Mouse (Mus musculus) ovary, adult 18-20 months (tissue): ENCODE results near the gene Fgg.

Experiments
- DNase-seq: peaks from one replicate; pipeline ENCODE4 v3.0.0; 2022; ENCODE audit warnings: low spot score, mixed read lengths

Gene Fgg

DNA sequence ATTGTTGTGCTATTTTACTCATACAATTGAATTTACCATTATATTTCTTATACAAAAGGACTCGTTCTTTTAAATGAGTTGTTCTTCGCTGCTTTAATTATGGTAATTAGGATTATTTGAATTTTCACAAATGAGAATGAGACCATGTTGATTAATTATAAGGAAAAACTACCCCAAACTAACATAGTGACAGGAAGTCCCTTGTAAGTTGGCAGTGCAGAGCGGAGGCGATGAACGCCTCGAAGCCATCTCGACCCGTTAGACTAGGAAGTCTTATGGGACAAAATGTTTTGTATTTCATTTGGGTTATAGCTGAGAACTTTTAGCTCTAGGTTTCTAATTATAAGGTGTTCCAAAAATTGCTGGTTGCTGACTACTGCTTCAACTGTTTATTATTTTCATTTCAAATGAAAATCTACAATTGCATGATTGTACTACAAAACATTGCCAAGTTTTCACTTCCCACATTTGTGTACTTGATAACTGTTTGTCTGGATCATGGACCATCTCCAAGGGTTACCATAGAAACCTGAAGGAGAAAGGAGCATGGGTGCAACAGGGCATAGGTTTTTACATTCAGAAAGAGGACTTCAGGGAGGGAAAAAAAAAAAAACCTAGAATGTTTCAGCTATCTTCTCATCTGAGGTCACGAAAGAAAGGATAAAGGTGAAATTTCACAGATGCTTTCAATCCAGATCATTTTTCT, 20.2 kb downstream of the Fgg start:
- no peak for DNase-seq

DNA sequence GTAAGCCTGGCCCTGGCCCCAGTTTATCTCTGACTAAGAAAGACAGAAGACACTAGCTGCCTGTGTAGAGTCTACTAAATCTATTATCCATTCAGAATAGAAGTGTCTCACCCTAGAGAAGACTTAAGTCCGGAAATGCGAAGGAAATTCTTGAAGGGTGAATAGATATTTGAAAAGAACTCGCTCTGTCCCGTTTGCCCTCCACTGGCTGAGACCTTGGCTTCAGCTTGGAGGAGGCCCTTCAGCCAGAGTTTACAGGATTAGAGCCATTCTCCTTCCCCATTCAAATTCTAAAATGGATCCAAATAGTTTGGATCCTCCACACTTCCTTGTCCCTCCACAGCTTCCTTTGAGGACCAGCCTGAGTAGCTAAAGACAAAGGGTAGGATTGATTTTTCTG, 22.8 kb downstream of the Fgg start:
- DNase-seq = no peak

DNA sequence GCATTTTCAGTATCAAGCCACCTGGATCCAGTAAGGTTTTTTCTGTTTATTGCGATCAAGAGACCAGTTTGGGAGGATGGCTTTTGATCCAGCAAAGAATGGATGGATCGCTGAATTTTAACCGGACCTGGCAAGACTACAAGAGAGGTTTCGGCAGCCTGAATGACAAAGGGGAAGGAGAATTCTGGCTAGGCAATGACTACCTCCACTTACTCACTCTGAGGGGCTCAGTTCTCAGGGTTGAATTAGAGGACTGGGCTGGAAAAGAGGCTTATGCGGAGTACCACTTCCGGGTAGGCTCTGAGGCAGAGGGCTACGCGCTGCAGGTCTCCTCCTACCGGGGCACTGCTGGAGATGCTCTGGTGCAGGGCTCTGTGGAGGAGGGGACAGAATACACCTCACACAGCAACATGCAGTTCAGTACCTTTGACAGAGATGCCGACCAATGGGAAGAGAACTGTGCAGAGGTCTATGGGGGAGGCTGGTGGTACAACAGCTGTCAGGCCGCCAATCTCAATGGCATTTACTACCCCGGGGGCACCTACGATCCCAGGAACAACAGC, 25.3 kb downstream of the Fgg start:
- DNase-seq = no peak

DNA sequence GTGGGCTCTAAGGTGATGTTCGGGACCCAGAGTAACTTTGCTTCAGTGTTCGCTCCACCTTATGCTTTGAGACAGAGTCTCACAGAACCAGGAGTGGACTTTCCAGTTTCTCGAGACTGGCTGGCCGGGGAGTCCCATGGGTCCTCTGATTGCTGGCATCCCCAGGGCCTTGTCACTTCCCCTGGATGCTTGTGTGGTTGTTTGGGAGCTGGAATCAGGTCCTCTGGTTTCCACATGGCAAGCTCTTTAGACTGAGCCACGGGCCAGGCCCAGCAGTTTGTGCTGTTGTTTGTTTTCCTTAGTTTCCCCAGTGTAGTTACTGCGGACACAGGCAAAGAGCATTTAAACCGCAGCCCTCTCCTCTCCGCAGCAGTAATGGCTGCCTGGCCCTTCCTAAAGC, 26.3 kb downstream of the Fgg start:
- DNase-seq = no peak

DNA sequence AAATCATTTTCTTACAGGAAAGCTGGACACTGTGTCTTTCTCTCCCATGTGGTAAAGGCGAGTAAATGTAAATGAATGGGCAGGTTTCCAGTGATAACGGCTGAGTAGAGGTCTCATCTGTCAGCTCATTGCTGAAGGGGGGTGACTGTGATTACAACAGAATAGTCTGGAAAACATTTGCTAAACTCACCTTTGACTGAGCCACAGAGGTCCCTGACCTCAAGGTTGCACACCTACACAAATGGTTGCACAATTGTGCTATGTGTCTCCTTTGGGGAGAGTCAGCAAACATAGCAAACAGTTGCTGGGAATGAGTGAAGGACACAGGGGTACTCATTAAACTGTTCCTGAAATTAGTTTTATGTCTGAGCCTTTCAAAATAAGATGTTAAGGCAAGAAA, 31.3 kb downstream of the Fgg start:
- no peak for DNase-seq

DNA sequence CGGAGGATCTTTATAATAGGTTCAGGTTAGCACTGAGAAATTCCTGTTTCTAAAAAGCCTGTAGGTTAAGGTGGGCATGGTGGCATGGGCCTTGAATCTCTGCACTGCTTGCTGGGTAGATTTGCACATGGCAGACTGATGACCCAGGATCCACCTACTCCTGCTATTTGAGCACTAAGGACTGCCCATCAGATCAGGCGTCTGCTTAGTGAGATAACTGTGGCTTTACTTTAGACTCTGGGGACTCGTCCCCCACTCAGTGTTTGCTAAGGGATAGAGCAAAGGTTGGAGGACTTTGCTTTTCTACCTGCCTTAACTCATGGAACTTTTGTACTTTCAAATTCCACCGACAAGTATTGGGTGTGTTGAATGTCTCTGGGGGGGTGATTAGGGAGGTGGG, 32.1 kb downstream of the Fgg start:
- no peak for DNase-seq

- no peak for DNase-seq
Measured at GRCm38 (mm10) chr3:83042451-83042850, 34.9 kb downstream of the Fgg start.

DNA sequence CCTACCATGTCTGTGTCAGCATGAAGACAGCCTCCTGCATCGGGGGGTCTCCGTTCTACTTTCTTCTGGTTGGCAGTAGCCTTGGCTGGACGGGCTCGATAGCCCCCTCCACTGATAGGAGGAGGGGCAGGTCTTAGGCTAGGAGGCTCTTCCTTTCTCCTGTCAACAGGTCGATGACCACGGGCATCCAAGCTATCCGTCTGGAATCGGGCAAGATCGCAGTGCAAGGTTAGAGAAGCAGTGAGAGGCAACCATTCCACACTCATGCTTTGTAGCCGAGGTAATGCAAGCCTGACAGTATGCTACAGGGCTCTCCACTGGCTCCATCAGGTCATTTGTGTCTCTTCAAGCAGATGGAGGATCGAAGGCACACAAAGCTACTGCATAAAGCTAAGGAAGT, 39.1 kb downstream of the Fgg start:
- DNase-seq = no peak

- DNase-seq = no peak
Measured at GRCm38 (mm10) chr3:83049680-83050079, 42.2 kb downstream of the Fgg start, which contains the start of gene Fgb. Fgb (minus strand) TSS chr3:83049863.

- no peak for DNase-seq
Measured at GRCm38 (mm10) chr3:83050661-83051060, 43.1 kb downstream of the Fgg start.

DNA sequence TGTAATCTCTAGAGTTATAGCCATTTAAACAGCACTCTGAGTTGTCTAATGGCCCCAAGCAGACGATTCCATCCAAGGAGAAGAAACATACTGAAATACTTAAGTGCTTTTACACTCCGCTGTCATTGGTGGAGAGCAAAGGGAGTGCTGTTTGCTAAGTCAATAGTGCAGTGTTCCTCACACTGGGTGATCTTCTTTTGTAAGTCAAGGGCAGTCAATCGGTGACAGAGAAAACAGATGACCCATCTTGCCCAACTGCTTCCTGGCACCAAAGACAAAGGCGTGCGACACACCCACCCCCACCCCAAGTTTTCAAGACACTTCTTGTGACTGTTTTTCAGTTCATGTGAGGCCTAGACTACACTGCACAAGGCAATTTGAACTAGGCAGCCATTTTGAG, 44.6 kb downstream of the Fgg start:
- no peak for DNase-seq

GRCm38 (mm10) chr3:83053126-83053525, 45.6 kb downstream of the Fgg start:
- DNase-seq = no peak

GRCm38 (mm10) chr3:83053758-83054157, 46.2 kb downstream of the Fgg start:
- DNase-seq = no peak

DNA sequence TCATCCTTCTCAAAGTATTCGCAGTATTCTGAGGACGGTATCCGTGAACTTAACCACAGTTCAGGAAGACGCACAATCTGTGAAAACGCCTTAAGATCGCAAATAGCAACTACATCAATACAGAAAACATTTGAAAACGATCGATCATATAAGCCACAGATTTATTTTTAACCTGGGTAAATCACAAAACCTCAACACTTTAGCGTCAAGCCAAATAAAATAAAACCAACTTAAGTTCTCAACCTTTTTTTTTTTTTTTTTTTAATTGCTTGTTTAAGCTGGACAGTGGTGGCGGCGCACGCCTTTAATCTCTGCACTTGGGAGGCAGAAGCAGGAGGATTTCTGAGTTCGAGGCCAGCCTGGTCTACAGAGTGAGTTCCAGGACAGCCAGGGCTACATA, 47.2 kb downstream of the Fgg start:
- no peak for DNase-seq

- peak; percentile 96 for DNase-seq
Measured at GRCm38 (mm10) chr3:83055281-83056038, 47.9 kb downstream of the Fgg start, which contains the start of gene Plrg1. Plrg1 (plus strand) TSS chr3:83055522.

- DNase-seq = no peak
Measured at GRCm38 (mm10) chr3:83057046-83057445, 49.5 kb downstream of the Fgg start.
